Mouse (Mus musculus) cerebral cortex, adult 2 months (tissue): ENCODE data around the gene Unc50.

Source experiments
- WGBS: fragments of 180-500 bp; shearing (Covaris S2); methylation state at CpG from one replicate; pipeline ENCODE4 v1.1.7; 2018; 5-methylcytosine and 5-hydroxymethylcytosine counted together

The Unc50 gene

DNA sequence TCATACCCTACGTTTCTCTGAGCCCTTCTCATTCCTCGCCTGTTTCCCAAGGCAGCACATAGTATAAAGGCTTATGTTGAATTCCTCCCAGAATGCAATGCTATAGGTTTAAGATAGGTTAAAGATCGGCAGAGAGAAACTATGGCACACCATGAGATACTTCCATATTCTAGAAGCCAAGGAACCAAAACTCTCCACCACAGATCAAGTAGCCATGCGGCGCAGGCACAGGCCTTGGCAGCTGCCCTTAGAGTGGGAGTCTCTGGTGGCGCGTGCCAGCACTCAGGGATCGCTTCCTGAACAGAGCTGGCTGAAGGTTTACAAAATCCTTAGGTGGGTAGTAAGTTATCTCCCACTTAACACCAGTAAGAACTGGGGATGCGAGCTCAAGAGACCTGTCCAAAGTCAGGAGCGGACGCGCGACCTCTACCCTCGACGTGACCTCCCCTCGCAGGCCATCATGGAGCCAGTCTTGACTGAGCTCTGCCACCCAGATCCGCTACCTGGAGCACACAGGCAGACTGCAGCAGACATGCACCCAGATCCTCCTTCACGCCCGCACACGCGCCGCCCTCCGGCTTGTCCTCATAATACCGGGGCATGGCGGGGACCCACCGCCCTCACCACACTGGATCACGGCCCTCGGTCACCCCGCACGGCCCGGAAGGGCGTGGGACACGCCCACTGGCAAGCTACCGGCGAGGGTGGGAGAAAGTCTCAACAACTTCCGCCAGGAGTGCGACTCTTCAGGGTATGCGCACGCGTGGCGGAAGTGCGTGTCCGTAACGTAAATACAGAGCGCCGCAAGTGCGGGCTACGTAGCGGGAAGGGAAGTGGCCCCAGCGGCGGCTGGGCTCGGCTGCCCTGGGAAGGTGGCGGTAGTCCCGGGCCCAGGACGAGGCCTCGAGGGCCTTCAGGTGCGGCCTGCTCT, at the start of gene Unc50, which contains the start of gene Coa5:
Unc50 (plus strand) TSS at position 774 of the 931 bp plus-strand sequence.
Coa5 (minus strand) TSS at position 738 of the 931 bp plus-strand sequence.
- under 1% methylated on average over 57 of the region's 57 CpGs for WGBS

DNA sequence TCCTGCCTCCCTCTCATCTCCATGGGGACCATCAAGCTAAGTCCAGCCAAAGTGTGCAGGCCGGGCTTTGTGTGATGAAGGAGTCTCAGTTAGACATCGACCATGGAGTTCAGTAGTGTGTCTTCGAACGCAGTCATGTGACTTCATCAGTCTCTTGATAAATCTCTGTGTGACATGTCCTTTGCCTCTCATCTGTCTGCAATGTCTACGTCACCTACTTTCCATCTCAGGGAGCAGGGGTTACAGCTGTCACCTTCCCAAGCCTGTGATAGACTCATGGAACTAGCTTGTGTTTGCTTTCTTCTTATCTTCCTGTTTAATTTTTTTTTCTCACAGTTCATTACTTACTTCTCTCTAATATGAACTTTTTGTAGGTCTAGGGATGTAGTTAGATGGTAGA, 49.0 kb upstream of the Unc50 start:
- 92% methylated on average over 5 of the region's 5 CpGs for WGBS

DNA sequence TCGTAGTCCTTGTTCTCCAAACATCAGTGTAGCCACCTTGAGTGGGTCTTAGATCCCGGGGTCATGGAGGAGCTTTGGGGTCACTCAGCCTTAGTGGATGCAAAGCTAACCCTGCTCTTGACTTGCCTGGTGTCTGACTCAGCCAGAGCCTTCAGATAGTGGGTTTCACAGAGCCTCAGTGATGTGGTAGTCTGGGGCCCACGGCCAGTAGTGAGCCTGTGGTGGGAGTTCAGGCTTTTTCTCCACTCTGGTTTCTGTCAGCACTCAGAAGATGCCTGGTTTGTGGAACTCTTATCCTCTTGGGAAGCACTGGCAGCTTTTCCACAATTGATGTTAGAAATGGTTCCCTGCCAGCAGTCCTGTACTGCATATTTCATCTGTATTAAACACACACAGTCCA, 45.6 kb upstream of the Unc50 start:
- 84% methylated on average over 3 of the region's 3 CpGs for WGBS

DNA sequence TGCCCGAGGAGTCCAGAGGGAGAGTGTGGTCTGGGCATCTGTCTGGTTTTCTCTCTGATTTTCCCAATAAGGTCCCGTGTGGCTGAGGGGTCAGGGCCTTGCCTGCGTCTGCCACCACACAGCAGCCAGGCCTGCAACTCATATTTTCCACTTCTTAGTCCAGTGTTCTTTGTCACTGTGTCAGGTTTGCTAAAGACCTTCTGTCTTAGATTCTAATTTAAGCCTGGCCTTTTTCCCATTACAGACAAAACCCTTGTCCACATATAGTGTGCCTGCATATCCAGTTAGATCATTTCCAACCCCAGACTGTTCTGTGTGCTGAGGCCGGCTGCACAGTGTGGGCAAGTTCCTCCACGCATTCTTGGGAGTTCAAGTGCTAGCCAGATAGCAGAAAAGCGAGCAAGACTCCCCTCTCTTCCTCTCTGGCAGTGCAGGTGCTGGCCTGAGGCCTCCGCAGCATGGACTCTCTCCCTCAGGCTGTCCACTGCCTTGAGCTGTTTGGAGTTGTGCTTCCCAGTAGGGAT, 43.4 kb upstream of the Unc50 start:
- 47% methylated on average over 7 of the region's 7 CpGs for WGBS

DNA sequence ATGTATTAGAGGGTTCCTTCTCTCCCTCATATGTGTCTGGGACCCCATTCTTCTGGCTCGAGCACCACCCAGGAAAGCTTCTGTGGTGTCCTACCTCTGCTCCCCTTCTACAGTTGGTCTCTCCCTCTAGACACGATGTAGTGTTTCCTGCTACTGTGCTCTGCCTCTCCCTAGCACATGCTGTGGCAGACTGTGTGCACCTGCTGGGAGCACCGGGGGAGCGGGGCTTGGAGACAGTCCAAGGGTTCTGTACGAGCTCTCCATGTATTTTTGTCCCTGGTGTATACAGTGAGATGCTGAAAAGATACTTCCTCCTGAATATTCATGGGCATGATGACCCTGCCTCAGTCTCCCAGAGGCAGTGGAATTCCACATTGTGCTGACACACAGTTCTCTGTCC, 36.8 kb upstream of the Unc50 start:
- 39% methylated on average over 5 of the region's 5 CpGs for WGBS

DNA sequence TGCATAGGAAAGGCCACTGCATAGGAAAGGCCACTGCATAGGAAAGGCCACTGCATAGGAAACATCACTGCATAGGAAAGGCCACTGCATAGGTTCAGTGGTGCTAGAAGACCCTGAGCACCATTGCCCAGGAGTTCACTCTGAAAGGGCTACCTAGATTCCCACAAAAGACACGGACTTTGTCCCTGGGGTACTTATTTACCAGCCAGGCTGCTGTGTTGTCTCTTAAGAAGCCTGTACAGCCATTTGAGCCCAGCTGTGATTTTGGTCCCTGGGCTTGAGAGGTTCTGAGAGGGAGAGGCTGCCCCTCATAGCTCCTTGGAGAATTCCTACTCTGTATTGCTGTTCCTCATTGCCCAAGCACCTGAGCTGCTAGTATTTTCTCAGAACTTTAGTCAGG, 33.5 kb upstream of the Unc50 start:
- 92% methylated on average over 1 of the region's 1 CpGs for WGBS

DNA sequence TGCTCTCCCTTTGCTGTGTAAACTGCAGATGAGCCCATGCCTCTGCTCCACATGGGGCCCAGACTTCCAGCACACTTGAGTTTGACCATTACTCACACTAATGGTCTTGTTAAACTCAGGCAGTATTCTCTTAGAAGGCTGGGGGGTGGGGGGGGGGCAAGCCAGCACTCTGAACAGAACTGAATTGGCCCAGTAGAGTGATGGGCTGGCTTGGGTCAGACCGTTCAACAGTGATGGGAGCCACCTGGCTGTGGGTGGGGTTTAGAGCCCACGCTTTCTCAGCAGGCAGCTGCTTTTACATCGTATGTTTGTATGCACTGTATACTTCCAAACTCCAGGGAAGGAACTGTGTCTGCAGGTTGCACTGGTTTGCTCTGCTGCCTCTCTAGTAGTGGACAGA, 31.0 kb upstream of the Unc50 start:
- 59% methylated on average over 3 of the region's 3 CpGs for WGBS

DNA sequence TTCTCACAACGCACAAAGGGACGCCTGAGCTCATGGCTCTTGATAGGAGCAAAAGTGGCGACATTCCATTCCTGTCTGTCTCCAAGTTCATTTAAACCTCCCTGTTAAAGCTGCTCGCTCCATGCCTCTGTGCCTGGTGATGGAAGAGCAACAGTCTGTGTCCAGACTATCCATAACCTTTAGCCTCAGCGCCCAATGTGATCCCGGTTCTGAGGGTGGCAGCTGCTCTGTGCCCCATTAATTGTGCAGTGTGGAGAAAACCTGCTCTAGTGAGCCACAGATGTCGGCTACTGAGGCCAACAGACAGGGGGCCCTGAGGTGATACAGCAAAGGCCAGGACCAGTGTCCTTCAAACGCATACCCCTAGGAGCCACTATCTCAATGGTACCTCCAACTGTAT, 30.2 kb upstream of the Unc50 start:
- 84% methylated on average over 8 of the region's 8 CpGs for WGBS

DNA sequence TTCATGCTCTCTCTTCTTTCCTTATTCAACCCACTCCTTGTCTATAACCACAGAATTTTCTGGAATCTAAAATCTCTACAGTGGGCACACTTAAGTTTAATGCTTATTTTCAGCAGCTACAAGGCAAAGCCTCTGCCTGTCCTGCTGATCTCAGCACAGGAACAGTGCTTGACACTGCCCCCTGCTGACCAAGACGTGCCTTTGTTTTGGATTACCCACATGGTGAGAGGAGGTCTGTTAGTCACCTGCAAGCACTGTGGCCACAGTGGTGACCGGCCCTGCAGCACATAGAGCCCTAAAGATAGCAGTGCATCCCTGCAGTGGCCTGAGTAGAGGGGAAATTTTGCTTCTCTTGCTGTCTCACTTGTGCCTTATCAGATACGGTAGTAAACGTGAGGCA, 28.3 kb upstream of the Unc50 start:
- 53% methylated on average over 4 of the region's 4 CpGs for WGBS

DNA sequence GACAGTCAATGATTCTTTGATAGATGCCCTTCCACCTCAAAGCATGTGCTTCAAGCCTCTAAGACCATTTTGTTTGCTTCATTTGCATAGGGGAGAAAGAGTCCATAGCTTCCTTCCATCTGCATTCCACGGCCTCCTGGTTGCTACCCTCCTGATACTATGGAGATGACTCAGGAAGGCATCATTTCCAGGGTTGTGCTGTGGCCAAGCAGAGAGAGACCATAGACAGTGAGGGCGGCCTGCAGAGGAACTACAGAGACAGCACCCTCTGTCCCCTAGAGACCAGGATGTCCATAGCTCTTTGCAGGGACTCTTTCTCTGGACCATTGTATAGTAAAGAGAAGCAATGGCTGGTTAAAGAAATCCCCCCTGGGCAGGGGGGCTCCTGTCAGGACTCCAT, 24.8 kb upstream of the Unc50 start:
- 67% methylated on average over 2 of the region's 2 CpGs for WGBS

DNA sequence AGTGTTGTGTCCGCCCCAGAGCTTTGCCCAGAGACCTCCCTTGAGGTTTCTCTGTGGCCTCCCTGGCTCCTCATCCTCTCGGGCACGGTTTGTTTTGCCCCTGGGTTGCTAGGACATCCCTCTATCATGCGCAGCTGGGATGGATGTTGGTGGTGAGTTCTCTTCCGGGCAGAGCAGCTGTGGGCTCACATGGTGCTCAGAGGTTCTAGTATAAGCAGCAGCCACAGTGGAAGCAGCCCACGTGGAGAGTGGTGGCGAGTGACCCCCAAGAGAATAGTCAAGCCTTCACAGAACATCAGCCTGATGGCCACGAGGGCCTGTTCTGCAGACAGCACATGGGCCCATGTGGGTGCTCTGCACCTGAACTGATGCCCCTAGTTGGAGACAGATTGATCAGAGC, 22.7 kb upstream of the Unc50 start:
- 81% methylated on average over 8 of the region's 8 CpGs for WGBS

DNA sequence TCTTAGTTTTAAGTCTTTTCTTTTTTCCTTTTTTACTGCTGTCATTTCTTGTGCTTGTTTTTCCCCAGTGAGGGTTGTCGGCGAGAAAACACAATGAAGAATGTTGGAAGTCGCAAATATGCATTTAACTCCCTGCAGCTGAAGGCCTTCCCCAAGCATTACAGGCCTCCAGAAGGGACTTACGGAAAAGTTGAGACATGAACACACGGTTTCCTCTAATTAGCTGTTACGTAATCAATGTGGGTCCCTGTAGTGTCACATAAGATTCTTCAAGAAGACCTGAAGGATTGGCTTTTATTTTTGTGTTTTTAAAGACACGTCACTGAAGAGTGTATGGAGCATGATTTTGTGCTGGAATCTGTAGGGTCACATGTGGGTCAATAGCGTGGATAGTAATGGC, 21.9 kb upstream of the Unc50 start:
- 83% methylated on average over 8 of the region's 8 CpGs for WGBS

DNA sequence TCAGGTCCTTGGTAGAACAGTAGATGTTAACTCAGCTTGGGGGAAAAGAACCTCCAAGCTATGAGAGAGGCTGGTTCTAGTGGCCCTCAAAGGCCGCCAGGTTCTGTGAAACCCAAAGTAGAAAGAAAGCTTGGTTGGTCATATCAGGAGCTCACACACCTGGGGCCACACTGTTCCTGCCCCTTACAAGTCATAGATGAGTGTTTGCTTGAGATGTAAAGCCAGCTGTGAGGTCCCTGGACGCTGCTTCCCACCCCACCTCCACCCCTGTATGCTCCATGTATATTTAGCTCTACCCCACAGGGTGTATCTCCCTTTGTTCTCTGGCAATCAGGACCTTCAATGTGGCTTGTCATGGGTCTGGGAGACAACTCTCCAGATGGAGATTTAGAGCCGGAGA, 21.3 kb upstream of the Unc50 start:
- 73% methylated on average over 3 of the region's 3 CpGs for WGBS

DNA sequence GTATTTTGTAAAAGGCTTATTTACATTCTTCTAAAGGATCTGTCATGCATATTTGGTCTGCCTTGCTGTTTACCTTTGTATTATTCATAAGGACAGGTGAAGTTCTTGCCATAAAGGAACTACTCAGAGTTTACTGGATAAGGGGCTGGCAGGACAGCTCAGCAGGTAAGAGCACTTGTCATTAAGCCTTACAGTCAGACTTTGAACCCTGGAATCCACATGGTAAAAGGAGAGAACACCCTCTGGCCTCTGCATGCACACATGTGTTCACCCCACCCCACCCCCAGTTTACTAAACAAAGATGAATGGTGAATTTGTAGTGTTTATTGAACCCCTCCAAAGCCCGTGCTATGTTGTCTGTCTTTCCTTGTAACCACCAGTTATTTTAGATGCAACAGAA, 14.5 kb upstream of the Unc50 start:
- 76% methylated on average over 1 of the region's 1 CpGs for WGBS

DNA sequence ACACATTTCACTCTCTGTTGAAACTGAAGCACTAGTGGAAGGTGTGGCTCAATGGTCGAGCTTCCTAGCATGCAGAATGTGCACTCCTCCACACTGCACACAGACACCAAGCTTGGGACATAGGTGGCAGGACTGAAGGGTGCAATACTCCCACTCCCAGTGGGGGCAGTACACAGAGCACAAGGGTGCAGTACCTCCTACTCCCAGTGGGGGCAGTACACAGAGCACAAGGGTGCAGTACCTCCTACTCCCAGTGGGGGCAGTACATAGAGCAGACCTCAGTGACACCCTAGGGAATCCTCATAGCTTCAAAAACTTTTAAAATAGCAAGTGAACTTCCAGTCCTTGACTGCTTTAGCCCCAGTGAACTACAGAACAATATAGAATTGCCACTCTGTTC, 10.5 kb upstream of the Unc50 start:
- 81% methylated on average over 1 of the region's 1 CpGs for WGBS

DNA sequence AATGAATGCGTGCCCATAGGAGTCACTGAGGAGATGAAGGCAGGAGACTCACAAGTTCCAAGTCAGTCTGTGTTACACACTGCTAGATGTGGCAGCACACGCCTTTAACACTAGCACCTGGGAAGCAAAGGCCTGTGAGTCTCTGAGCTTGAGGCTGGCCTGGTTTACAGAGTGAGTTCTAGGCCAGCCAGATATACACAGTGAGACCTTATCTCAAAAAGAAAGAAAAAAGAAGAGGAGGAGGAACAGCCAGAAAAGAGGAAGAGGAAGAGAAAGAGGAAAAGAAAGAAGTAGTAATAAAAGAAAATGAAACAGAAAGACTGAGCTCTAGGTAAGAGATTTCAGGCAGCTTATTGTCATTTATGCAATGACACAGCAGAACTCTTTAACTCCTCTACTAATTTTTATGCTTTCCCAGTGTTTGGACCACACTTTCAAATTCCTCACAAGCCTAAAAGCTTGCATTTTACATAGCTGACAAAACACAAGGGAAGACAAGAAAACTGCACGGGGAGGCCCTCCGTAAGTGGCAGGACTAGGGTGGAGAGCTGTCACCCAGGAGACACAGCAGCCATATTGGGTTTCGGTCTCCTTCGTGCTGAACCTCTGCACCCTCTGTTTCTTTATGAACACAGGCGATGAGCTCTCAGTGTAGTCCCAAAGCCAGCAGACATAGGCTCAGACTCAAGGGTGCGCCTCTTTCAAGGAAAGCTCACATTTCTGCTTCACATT, 2.6 kb upstream of the Unc50 start:
- 93% methylated on average over 8 of the region's 8 CpGs for WGBS

DNA sequence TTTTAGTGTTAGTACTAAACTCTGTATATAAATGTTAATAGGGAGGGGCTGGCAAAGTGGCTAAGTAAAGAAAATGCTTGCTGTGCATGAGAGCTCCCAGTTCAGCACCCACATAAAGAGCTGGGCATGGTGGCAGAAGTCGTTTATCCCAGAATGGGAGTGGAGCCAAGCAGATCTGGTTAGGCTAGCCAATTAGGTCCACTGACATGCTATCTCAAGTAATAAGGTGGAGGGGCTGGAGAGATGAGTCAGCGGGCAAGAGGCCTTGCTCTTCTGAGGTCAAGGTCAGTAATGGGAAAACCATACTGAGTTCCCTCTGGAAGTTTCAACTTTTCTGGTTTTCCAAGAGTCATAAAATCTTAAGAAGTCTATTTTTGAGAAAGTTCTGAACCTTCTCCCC, 1.0 kb upstream of the Unc50 start:
- 54% methylated on average over 2 of the region's 2 CpGs for WGBS

DNA sequence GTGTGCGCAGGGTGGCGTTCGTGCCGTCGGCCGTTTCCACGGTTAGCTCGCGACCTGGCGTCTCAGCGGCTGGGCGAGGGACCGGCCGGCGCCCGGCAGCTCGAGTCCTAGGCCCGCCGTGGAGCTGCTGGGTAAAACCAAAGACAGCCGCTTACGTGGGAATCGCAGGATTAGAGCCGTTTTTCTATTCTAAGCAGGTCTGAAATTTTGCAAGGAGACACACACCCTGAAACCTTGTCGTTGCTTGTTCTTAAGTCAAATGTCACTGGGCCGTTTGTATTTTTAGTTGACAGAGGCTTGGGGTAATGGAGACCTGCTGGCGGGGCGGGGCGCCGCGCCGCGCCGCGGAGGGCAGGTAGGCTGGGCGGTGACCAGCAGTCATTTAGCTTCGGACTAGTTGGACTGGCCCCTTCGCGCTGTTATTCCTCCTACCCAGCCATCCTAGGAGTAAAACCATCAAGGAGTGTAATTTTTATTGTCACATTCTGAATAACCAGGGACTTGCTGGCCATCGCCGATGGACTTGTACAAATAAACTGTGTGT, 430 bp downstream of the Unc50 start:
- whole genome bisulfite sequencing = 1% methylated on average over 40 of the region's 40 CpGs

DNA sequence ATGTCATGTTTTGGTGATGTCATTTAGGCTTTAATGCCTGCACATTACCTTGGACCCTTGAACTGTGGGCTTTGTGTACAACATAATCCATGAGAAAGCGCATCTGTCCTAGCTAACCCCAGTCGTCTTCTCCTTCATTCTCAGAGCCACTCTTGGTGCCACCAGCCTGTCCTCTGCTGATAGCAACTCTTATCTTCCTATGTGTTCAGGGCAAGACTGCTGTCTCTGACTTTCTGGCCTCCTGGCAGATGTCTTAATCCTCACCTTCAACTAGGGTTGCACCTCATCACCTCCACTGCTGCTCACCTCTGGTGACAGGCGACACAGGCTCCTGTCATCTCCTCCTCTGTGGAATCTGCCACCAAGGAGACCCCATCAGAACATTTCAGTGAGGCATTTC, 6.5 kb downstream of the Unc50 start:
- 86% methylated on average over 3 of the region's 3 CpGs for WGBS

DNA sequence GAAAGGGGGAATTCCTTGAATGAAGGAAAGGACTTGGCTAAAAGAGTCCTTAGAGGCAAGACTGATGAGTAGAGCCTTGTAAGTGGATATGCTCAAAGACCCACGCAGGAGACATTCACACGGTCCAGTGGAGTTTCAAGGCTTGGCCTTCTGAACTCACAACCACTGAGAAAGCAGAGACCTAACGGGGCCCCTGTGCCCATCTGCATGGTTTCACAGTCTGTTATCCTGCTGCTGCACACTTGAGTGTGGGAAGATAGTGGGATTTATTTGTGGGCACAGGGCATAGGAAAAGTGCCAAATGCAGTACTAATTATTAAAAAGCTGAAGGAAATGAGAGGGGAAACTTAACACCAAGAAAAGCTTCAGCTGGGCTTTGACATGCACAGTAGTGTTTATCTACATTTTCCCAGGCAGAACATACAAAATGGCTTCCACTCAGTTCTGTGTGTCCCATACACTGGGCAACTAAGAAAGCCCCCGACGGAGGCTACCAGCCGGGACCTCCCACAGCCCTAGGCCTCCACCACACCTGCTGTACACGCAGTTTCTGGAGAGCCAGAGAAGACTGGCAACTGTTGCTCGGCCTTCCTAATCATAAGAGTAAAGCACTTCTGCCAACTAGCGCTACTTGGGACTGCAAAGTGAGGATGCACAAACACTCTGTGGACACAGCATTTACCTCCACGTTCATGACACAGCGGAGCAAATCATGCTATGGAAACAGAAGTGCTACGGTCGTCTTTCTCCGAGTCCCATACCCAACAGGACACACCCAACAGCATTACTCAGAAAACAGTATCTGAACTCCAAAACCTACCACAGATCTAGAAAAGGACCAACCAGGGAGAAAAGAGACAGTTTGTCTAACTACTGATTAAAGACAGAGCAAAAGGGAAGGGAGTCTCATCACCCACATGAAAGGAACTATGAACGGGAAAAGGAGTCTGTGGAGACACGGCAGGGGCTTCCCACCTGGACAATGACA, 13.2 kb downstream of the Unc50 start:
- WGBS = 92% methylated on average over 16 of the region's 16 CpGs
